ENCODE assay signal across 25 mouse cellular contexts in the genomic region with DNA sequence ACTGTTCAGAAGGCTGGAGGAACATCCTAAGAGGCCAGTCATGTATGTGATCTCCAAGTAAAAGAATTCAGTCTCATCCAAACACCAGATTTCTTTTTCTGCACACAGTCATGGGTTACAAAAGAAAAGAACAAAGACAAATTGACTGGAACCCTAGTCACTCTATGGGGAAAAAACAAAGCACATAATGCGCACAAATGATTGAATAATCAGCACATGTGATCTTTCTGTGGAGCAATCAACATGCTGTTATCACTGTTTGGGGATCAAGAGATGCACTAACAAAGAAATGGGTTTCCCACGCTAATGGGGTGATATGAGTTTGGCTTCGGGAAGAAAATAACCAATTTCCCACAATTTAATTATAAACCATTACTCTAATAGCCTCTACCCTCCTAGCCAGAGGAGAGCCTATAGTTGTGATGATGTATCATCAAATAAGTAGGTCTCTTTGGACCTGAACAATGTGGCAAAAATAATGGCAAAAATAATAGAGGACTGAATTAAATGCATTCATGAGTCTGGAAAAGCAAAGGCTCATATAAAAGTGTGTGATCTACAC.
"Had no signal": no experiment of that assay in that cellular context is flagged by ENCODE, and none has a peak within 500 bp of the region (broad histone marks: within the 10 kb centered on the region; RNA-seq: fewer than 3 reads in every experiment).

No protein-coding gene starts in this region.

- H3K4me1 ChIP-seq: heart, embryonic 10.5 days; heart, embryonic 12.5 days; hindbrain, embryonic 15.5 days; kidney, embryonic 15.5 days; limb, embryonic 12.5 days; liver, embryonic 13.5 days had no signal

- ATAC-seq: forebrain, embryonic 16.5 days; intestine, embryonic 16.5 days had no signal

- H3K9me3 ChIP-seq: heart, embryonic 10.5 days; hindbrain, embryonic 15.5 days; kidney, embryonic 15.5 days had no signal

- H3K4me3 ChIP-seq: gastrocnemius, adult 2 months; heart, embryonic 10.5 days; heart, embryonic 12.5 days; hindbrain, embryonic 15.5 days; kidney, embryonic 15.5 days; limb, embryonic 12.5 days; liver, embryonic 13.5 days had no signal

- H3K9ac ChIP-seq: heart, embryonic 12.5 days; hindbrain, embryonic 15.5 days; kidney, embryonic 15.5 days; limb, embryonic 12.5 days; liver, embryonic 13.5 days had no signal

- H3K4me2 ChIP-seq: heart, embryonic 12.5 days; hindbrain, embryonic 15.5 days; kidney, embryonic 15.5 days; limb, embryonic 12.5 days; liver, embryonic 11.5 days; liver, embryonic 13.5 days had no signal

- H3K27ac ChIP-seq: gastrocnemius, adult 2 months; heart, embryonic 10.5 days; hindbrain, embryonic 15.5 days; kidney, embryonic 15.5 days; kidney, postnatal 0 days; limb, embryonic 12.5 days; liver, embryonic 13.5 days had no signal

- H3K27me3 ChIP-seq: heart, embryonic 12.5 days; hindbrain, embryonic 15.5 days; kidney, embryonic 15.5 days; limb, embryonic 12.5 days; liver, embryonic 13.5 days had no signal

- DNase-seq: gastrocnemius, adult 2 months; gastrocnemius, postnatal 10 days; gastrocnemius, postnatal 25 days; heart, adult 18-20 months; heart, postnatal 10 days; heart, postnatal 36 days; kidney, adult 11 months; kidney, adult 2 months; kidney, adult 9 months; kidney, postnatal 14 days; kidney, postnatal 36 days; layer of hippocampus, adult 9-11 months; layer of hippocampus, postnatal 36 days; left cerebral cortex, postnatal 4 days; liver; liver, embryonic 13.5 days had no signal

- H3K36me3 ChIP-seq: heart, embryonic 10.5 days; heart, embryonic 12.5 days; hindbrain, embryonic 15.5 days; kidney, embryonic 15.5 days; limb, embryonic 12.5 days; liver, embryonic 13.5 days had no signal
